In genomic region chr1:105908029-105908876, GRCm38 (mm10) we compare ENCODE assay signal across 7 mouse cellular contexts.
A peak's percentile ranks its signal among the peaks of the same experiment; 100 is the strongest.
DNase-seq lines count a peak whose midpoint lies in the region; ATAC-seq and TF ChIP-seq lines count a peak whose summit lies in the region.

No protein-coding gene starts in this region.

- no peaks in the 10 kb centered on the region for H3K9me3 ChIP-seq in lung, embryonic 14.5 days (ENCODE audit: low read depth, low read length)
- H3K9me3 ChIP-seq in lung, postnatal 0 days (ENCODE audit: low read length), result no peaks in the 10 kb centered on the region
- H3K9me3 ChIP-seq in liver, embryonic 13.5 days (replicated peaks), result no peaks in the 10 kb centered on the region
- H3K9me3 ChIP-seq in stomach, embryonic 16.5 days (replicated peaks; ENCODE audit: control insufficient read depth, low read length), result no peaks in the 10 kb centered on the region

- peak; percentile 12 for DNase-seq in lung, embryonic 14.5 days
- DNase-seq in lung, postnatal 0 days (ENCODE audit: low spot score), result no peak
- peak; percentile 57 to 66 for DNase-seq in cerebellum, postnatal 14 days
- DNase-seq in kidney, adult 11 months, result peak; percentile 45
- no peak for DNase-seq in liver, embryonic 13.5 days
- no peak for DNase-seq in gastrocnemius, postnatal 14 days

- peak; percentile 39; the same call in 1 of the 2 replicates for ATAC-seq in lung, embryonic 14.5 days (ENCODE audit: insufficient read depth)
- no peak for ATAC-seq in lung, postnatal 0 days
- ATAC-seq in liver, embryonic 13.5 days (ENCODE audit: low read depth), result peak; percentile 77
- peak; percentile 52; the same call in 1 of the 2 replicates for ATAC-seq in stomach, embryonic 16.5 days (ENCODE audit: insufficient read depth, low FRiP score)

- H3K36me3 ChIP-seq in lung, embryonic 14.5 days (ENCODE audit: insufficient read depth), result no peaks in the 10 kb centered on the region
- H3K36me3 ChIP-seq in lung, postnatal 0 days (ENCODE audit: insufficient read depth, low read length), result no peaks in the 10 kb centered on the region
- H3K36me3 ChIP-seq in liver, embryonic 13.5 days, result no peaks in the 10 kb centered on the region
- no peaks in the 10 kb centered on the region for H3K36me3 ChIP-seq in stomach, embryonic 16.5 days (ENCODE audit: control insufficient read depth, insufficient read depth, low read length)

- no peaks in the 10 kb centered on the region for H3K4me1 ChIP-seq in lung, embryonic 14.5 days (ENCODE audit: insufficient read depth)
- no peaks in the 10 kb centered on the region for H3K4me1 ChIP-seq in lung, postnatal 0 days (ENCODE audit: insufficient read depth, low read depth, low read length)
- H3K4me1 ChIP-seq in liver, embryonic 13.5 days (replicated peaks), result 0 out of 2 replicates have a peak, but pooled peaks cover 3% of the 10 kb centered on the region
- H3K4me1 ChIP-seq in stomach, embryonic 16.5 days (ENCODE audit: control insufficient read depth, insufficient read depth, low read length), result 0 out of 2 replicates have a peak, but pooled peaks cover 4% of the 10 kb centered on the region

- WGBS in lung, embryonic 14.5 days, result 33% methylated on average over 15 of the region's 15 CpGs
- 37% methylated on average over 15 of the region's 15 CpGs for WGBS in lung, postnatal 0 days
- WGBS in liver, embryonic 13.5 days (ENCODE audit: insufficient replicate concordance), result 53% methylated on average over 15 of the region's 15 CpGs
- 35% methylated on average over 15 of the region's 15 CpGs for WGBS in stomach, embryonic 16.5 days

- no peak overlapping the region for H3K4me3 ChIP-seq in lung, embryonic 14.5 days (ENCODE audit: low read depth, low read length)
- H3K4me3 ChIP-seq in lung, postnatal 0 days (ENCODE audit: low read depth, low read length), result no peak overlapping the region
- H3K4me3 ChIP-seq in liver, embryonic 13.5 days (replicated peaks), result no peak overlapping the region
- H3K4me3 ChIP-seq in stomach, embryonic 16.5 days (replicated peaks; ENCODE audit: low read length), result no peak overlapping the region

- H3K9ac ChIP-seq in lung, embryonic 14.5 days, result no peak overlapping the region
- no peak overlapping the region for H3K9ac ChIP-seq in lung, postnatal 0 days (replicated peaks; ENCODE audit: low read depth)
- no peak overlapping the region for H3K9ac ChIP-seq in liver, embryonic 13.5 days
- H3K9ac ChIP-seq in stomach, embryonic 16.5 days (ENCODE audit: low read length), result no peak overlapping the region

- H3K27ac ChIP-seq in lung, embryonic 14.5 days (ENCODE audit: low read depth), result no peak overlapping the region
- no peak overlapping the region for H3K27ac ChIP-seq in lung, postnatal 0 days (ENCODE audit: low read length)
- peak overlapping the region; percentile 55 for H3K27ac ChIP-seq in liver, embryonic 13.5 days
- no peak overlapping the region for H3K27ac ChIP-seq in stomach, embryonic 16.5 days (ENCODE audit: low read length)

- no peaks in the 10 kb centered on the region for H3K27me3 ChIP-seq in lung, embryonic 14.5 days (ENCODE audit: insufficient read depth, low read length)
- no peaks in the 10 kb centered on the region for H3K27me3 ChIP-seq in lung, postnatal 0 days (replicated peaks; ENCODE audit: insufficient read depth, low read length)
- no peaks in the 10 kb centered on the region for H3K27me3 ChIP-seq in liver, embryonic 13.5 days
- no peaks in the 10 kb centered on the region for H3K27me3 ChIP-seq in stomach, embryonic 16.5 days (ENCODE audit: control insufficient read depth, insufficient read depth, low read length)

- no peak for TF ChIP-seq CTCF in lung, embryonic 14.5 days (IDR thresholded peaks at IDR 0.05; ENCODE audit: low read depth)
- TF ChIP-seq CTCF in lung, postnatal 0 days (IDR thresholded peaks at IDR 0.05), result no peak

- no peak for TF ChIP-seq EP300 in lung, postnatal 0 days (IDR thresholded peaks at IDR 0.05)

- H3K4me2 ChIP-seq in lung, embryonic 14.5 days, result no peak overlapping the region
- H3K4me2 ChIP-seq in lung, postnatal 0 days (replicated peaks; ENCODE audit: low read depth, low read length), result no peak overlapping the region
- no peak overlapping the region for H3K4me2 ChIP-seq in liver, embryonic 13.5 days
- no peak overlapping the region for H3K4me2 ChIP-seq in stomach, embryonic 16.5 days (ENCODE audit: low read depth, low read length)

- intact Hi-C loops in gastrocnemius, postnatal 14 days (cut with DNase I; ENCODE audit: low total_unique reads), result no loop called here

Comparison
In these comparisons a context has a peak if more than half of its experiments do, and no peak if none do; other contexts are left out.
1. DNase-seq: peak in lung, embryonic 14.5 days (single experiment), cerebellum, postnatal 14 days (2 of 2) and kidney, adult 11 months (single experiment); none in lung, postnatal 0 days (single experiment), liver, embryonic 13.5 days (single experiment) and gastrocnemius, postnatal 14 days (single experiment).